ENCODE assay signal across 15 mouse cellular contexts in the genomic region with DNA sequence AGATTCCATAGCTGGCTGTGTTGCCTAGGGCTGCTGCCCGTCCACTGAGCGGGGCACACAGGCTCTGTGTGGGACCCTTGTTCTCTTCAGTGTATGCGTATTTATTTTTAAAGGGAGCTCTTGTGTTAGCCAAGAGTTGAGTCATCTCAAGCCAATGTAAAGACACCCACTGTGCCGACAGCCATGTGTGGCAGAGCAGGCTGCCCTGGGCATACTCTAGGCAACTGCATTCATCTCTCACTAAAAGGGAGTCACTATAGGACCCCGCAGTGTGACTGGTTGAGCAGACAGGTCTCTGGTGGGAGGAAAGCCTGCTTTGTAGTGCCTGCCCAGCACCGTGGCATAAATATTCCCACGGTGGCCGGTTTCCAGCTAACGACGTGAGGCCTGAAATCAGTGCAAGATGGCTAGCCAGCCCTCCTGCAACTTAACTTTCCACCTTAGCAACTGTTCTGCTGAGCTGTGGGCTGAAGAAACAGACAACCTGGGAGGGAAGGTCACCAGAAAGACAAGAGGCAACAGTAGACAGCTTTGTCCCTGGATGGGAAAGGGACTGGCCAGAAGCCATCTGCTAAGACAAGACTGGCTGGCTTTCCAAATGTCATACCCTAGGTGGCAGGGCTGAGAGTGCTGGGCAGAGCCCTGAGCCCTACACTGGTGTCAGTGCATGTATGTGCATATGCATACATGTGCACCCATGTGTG. TPM values are rescaled to one million over a fixed set of nuclear protein-coding genes. Genes with fewer than 3 reads are reported as not detected.
DNase-seq lines count a peak whose midpoint lies in the region; ATAC-seq and TF ChIP-seq lines count a peak whose summit lies in the region.
"Had no signal": no experiment of that assay in that cellular context is flagged by ENCODE, and none has a peak within 500 bp of the region (broad histone marks: within the 10 kb centered on the region; RNA-seq: fewer than 3 reads in every experiment).

No protein-coding gene starts in this region.

- 0 out of 2 replicates have a peak, but pooled peaks cover 3% of the 10 kb centered on the region for H3K27me3 ChIP-seq in heart, embryonic 11.5 days (ENCODE audit: control insufficient read depth, insufficient read depth, low read length)
- no peaks in the 10 kb centered on the region for H3K27me3 ChIP-seq in kidney, adult 2 months (replicated peaks; ENCODE audit: control insufficient read depth, insufficient read depth, low read length)
- H3K27me3 ChIP-seq: CH12.LX; limb, embryonic 12.5 days; neural tube, embryonic 12.5 days had no signal

- TF ChIP-seq POLR2A in kidney, adult 2 months (IDR thresholded peaks at IDR 0.05; ENCODE audit: low read depth, low read length) = no peak

- no peak for TF ChIP-seq CTCF in kidney, adult 2 months (conservative IDR thresholded peaks at IDR 0.05; ENCODE audit: insufficient read depth, insufficient read length, low read depth, low read length)

- no peak overlapping the region for H3K4me2 ChIP-seq in heart, embryonic 11.5 days
- H3K4me2 ChIP-seq: limb, embryonic 12.5 days; neural tube, embryonic 12.5 days had no signal

- peak; percentile 95 for DNase-seq in heart, adult 11 months
- peak; percentile 16 for DNase-seq in adipocyte (ENCODE audit: low spot score)
- DNase-seq in cerebellum, adult 8-10 months = peak; percentile 54
- DNase-seq in heart, postnatal 4 days = peak; percentile 46
- no peak for DNase-seq in urinary bladder, postnatal 25 days (ENCODE audit: low spot score)
- no peak for DNase-seq in kidney, adult 2 months
- DNase-seq: lung, postnatal 36 days had no signal

- H3K4me1 ChIP-seq in heart, embryonic 11.5 days (ENCODE audit: control insufficient read depth, insufficient read depth, low read length) = no peaks in the 10 kb centered on the region
- H3K4me1 ChIP-seq in kidney, adult 2 months (ENCODE audit: control insufficient read depth, insufficient read depth, low read length) = no peaks in the 10 kb centered on the region

- no peaks in the 10 kb centered on the region for H3K9me3 ChIP-seq in heart, embryonic 11.5 days (replicated peaks; ENCODE audit: control insufficient read depth, low read length)

- H3K27ac ChIP-seq in heart, embryonic 11.5 days (ENCODE audit: low read depth, low read length) = no peak overlapping the region
- no peak overlapping the region for H3K27ac ChIP-seq in kidney, adult 2 months (ENCODE audit: insufficient read depth, low read depth, low read length)
- H3K27ac ChIP-seq: limb, embryonic 12.5 days; neural tube, embryonic 12.5 days had no signal

- WGBS in heart, embryonic 11.5 days (ENCODE audit: insufficient replicate concordance) = 80% methylated on average over 10 of the region's 10 CpGs
- 78% methylated on average over 10 of the region's 10 CpGs for WGBS in kidney, adult 2 months

- no peak overlapping the region for H3K4me3 ChIP-seq in heart, embryonic 11.5 days (ENCODE audit: low read depth, low read length)
- no peak overlapping the region for H3K4me3 ChIP-seq in kidney, adult 2 months (ENCODE audit: insufficient read depth, low read depth, low read length)
- H3K4me3 ChIP-seq: limb, embryonic 12.5 days; neural tube, embryonic 12.5 days had no signal

- no peaks in the 10 kb centered on the region for H3K36me3 ChIP-seq in heart, embryonic 11.5 days (ENCODE audit: control insufficient read depth, insufficient read depth, low read length)
- H3K36me3 ChIP-seq in kidney, adult 2 months (ENCODE audit: control insufficient read depth, insufficient read depth, low read length) = no peaks in the 10 kb centered on the region
- H3K36me3 ChIP-seq: limb, embryonic 12.5 days; neural tube, embryonic 12.5 days had no signal

- no peak for ATAC-seq in heart, embryonic 11.5 days (replicated peaks; ENCODE audit: insufficient number of reproducible peaks, low FRiP score, low TSS enrichment)
- no peak for ATAC-seq in activated CD4-positive, CD25-positive, alpha-beta regulatory T cell, adult 4 months

- H3K9ac ChIP-seq in heart, embryonic 11.5 days (ENCODE audit: low read depth, low read length) = no peak overlapping the region
- H3K9ac ChIP-seq: limb, embryonic 12.5 days; neural tube, embryonic 12.5 days had no signal

RNA-seq across cellular contexts. Expression of a gene that starts 31.7 kb away (rescaled TPM):
- 0.13 TPM in 1 of 2 replicates, not detected in the other for polyA plus RNA-seq in heart, embryonic 11.5 days (2014; fragmentation: Nextera tagmentation; extraction: Ambion mirVana)
- not detected for total RNA-seq in heart, postnatal 4 days (2021)
- 0.05 TPM in 1 of 2 replicates, not detected in the other for polyA plus RNA-seq in kidney, adult 2 months (2012; rRNA removed)
- under 1 TPM in 1 of 2 experiments, not detected in 1; 0.19 TPM for polyA plus RNA-seq in activated CD4-positive, CD25-positive, alpha-beta regulatory T cell, adult 4 months (2017; shearing (Covaris generic))
- total RNA-seq: CH12.LX; common myeloid progenitor, adult 5-6 weeks had no signal
- polyA plus RNA-seq: large intestine, adult 2 months; limb, embryonic 12.5 days; neural tube, embryonic 12.5 days; thymus, postnatal 0 days had no signal

Comparison
In these comparisons a context has a peak if more than half of its experiments do, and no peak if none do; other contexts are left out.
1. DNase-seq: peak in heart, adult 11 months (single experiment), adipocyte (single experiment), cerebellum, adult 8-10 months (single experiment) and heart, postnatal 4 days (single experiment); none in urinary bladder, postnatal 25 days (single experiment) and kidney, adult 2 months (single experiment).